Mouse (Mus musculus): ENCODE data around the gene Epor. TPM values are rescaled to one million over a fixed set of nuclear protein-coding genes. Genes with fewer than 3 reads are reported as not detected.

Gene Epor
- 1.1 and 1.4 TPM in 2 replicates for total RNA-seq (2023)

DNA sequence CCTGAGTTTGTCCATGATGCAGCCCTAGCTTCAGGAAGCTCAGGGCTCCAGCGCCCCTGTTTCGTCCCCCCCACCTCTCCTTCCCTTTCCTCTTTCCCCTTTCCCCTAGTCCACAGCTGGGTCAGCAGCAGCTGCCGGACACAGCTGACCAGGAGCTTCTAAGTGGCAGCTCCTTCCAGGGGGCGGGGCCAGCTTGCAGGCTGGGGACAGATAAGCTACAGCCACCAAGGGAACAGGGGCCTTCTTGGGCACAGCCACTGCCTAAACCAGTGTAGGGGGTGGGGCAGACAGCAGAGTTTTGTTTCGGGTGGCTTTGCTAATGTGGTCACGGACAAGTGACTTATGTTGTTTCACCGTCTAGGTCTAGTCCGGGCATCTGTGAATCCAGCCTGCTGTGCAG, at the start of gene Epor:
TSS of gene Epor (minus strand) at position 90 of the 400 bp plus-strand sequence.

DNA sequence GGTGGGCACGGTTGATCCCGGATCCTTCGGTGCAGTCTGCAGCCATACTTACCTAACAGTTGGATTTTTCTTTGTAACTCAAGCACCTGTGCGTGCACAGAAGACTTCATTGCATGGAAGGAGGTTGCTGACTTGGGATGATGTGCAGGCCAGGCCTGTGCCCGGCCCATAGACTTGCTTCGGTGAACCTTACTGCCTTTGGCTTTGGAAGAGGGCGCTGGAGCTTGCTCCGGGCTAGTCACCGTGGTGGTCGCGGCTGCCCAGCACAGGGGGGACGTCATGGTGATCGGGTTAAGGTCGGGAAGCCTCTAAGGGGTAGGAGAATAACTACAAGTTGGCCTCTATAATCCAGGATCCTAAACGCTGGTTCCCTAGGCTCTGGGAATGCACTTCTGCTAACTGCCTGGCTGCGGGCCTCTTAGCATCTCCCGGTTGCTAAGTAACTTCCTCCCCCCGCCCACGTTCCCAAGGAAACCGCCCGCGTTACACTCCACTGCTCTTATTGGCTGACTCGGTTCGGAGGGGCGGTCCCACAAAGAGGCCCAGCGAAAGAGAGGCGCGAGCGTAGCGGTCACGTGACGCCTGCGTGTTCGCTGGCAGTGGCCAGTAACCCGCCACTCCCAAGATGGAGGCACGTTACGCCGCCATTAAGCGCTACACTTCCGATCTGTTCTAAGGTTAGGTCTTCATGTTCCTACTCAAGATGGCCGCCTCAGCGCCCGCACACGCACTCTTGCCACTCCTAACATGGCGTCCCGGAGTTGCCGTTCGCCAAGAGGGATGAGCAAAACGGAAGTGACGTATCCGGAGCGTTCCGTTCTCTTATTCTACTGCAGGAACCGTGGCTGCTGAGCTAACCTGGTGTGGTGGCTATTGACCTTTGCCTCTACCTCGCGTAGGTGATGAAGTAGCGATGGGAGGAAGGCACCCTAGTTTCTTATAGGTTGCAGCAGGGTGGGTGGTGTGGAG, 39.2 kb upstream of the Epor start, which contains the start of the genes Ccdc151 and Prkcsh:
TSS of gene Ccdc151 (minus strand) at position 441 of the 969 bp plus-strand sequence.
TSS of gene Prkcsh (plus strand) at position 613 of the 969 bp plus-strand sequence.

DNA sequence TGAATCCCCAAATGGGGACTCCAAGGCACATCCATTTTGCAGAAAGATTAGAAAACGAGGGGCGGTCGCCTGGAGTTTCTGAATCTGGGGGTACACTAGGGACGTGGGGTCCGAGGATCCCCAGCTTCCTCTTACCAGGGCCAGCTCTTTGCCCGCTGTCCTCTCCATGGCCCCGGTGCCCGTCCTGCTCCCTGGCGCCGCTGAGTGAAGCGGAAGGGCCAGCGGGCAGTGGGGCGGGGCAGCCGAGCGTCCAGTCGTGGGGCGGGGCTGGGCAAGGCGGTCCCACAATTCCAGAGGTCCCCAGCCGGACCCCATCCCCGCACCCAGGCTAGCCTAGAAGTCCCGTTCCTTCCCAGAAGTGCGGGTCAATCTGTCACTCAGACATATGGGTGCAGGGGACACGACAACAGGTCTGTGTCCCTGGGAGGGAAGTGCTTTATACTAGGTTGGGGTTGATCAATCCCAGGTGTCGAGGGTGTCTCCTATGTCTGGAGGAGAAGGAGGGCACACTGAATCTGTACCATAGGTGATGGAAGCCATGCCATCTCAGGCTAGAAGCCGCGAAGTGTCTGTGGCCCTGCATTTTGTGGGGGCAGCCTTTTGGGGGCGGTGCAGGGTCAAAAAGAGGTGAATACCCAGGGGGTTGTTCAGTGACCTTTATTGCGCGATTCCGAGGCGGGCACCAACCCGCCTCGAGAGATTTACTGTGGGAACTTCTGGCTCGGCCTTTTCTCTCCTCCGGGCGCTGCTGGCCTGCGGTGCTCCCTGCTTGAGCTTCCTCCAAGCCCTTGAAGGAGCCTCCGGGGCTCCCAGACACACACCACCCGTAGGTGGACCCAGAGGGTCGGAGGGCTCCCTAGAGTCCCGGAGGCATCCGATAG, 26.2 kb upstream of the Epor start, which contains the start of gene Rgl3:
TSS of gene Rgl3 (minus strand) at position 217 of the 881 bp plus-strand sequence.

DNA sequence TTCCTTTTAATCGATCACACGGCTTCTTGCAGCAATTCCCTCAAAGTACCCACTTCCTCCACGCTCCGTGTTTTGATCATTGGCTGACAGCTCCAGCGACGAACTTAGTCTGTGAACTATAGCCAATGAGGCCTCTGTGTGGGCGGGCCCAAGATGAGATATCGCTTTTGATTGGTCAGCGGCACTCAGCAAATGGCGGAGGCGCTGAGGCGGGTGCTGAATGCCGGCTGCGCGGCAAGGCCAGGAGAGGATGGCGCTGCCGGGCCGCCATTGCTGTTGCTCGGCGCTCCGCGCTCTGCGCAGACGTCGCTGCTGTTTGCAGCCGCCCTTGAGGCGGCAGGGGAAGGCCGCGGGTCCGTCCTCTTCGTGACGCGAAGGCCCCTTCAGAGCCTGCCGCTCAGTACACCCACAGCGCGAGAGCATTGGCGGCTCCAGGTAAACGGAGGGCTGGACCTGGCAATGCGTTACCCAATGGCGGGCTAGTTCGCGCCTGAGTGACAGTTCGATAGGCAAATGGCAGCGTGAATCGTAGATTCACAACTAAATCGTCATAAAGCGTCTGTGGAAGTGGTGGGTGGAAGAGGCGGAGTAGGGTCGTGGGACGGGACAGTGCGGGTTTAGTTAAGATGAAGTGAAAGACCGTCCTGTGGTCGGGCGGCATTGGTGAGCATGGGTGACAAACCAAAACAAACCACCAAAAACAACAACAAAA, 7.6 kb downstream of the Epor start, which contains the start of gene Swsap1:
TSS of gene Swsap1 (plus strand) at position 186 of the 712 bp plus-strand sequence.

DNA sequence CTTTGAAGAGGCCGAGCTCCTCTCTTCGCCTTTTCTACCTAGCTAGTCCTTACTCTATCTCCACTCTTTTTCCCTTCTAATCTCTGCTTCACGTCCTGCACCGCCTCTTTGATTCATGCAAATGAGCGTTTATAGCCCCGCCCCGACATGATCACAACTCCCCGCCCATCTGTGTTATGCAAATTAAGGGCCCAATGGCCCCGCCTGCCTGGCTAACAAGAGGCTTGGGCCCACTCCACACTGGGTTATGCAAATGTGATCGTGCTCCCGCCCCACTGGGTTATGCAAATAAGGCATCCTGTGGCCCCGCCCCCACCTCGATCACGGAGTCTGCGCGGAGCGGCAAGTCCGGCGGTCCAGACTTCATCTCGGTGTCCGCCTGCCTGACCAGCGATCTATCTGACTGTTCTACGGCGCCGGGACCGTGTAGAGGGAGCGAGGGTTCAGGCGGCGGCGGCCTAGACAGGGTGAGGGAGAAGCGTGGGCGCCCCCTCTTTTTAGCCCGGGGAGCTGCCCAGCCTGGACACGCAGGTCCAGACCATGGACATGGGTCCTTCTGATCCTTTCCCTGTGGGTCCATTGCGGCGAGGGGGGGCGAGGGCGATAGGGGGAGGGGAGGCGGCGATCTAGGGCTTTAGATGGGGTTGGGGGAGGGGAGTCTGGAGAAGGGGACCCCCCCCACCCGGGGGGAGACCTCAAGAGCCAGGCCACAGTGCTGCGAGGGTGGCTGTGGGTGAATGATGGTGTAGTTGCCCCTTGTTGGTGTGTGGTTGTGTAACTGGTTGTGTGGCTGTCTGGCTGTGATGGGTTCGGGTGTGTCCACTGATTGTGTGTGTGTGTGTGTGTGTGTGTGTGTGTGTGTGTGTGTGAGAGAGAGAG, 26.4 kb downstream of the Epor start, which contains the start of gene Plppr2:
TSS of gene Plppr2 (plus strand) at position 342 of the 879 bp plus-strand sequence.

DNA sequence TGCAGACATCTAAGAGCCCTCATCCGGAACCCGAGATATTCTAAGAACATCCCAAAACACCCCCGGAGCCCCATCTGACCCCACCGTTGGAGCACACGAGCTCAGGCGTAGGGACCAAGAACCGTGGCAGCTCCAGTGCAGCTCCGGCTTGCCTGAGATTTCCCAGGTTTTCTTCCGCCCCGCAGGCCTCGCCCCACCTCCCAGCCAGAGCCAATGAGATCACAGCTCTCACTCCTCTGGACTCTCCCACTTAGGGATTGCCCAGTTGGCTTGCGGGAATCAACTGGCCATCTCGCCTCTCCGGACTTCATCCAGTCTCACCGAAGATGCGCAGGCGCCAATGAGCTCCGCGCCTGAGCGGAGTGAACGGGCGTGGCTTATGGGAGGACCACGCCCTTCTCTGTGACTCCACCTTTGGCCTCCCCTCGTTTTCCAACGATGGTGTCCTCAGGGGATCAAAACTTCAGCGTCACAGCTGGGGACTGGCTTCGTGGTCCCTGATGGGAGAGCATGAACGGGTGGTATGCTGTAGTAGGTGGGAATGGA, 36.0 kb downstream of the Epor start, which contains the start of the genes Ccdc159 and Tmem205:
TSS of gene Ccdc159 (plus strand) at position 264 of the 546 bp plus-strand sequence.
TSS of gene Tmem205 (minus strand) at position 349 of the 546 bp plus-strand sequence.

DNA sequence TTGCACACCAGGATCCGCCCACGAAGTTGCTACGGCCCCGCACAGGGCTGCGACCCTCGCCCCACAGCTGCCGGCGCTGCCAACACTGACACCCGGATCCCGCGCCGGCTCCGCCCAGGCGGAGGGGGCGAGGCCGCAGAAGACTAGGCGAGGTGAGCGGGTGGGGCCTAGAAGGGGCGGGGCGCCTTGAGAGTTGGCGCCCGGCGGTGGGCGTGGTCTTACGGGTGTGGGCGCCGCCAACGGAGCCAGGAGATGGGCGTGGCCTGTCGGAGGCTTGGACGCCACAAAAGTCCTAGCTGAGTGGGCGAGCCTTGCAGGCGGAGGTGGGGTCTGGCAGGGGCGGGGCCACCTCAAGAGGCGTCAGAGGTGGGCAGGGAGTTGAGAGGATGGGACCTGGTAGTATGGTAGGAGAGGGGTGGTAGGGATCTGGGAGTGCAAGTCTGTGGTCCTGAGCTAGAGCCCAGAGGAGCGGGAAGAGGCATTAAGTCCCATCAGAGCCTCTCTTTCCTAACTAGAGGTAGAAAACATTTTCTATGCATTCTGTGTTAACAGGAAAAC, 45.2 kb downstream of the Epor start, which contains the start of gene Rab3d:
TSS of gene Rab3d (minus strand) at position 158 of the 558 bp plus-strand sequence.

Other genes with a start within 250 kb of the Epor start
- 79.0 and 91.2 TPM in 2 replicates for gene Ldlr, start 240.0 kb downstream of the Epor start, total RNA-seq (2023)
- gene Spc24, start 203.2 kb downstream of the Epor start, total RNA-seq (2023): 25.6 and 32.9 TPM in 2 replicates
- 0.63 and 0.79 TPM in 2 replicates for gene Kank2, start 164.8 kb downstream of the Epor start, total RNA-seq (2023)
- gene Angptl8, start 128.0 kb downstream of the Epor start, total RNA-seq (2023): not detected in 2 replicates
- 1.6 and 4.7 TPM in 2 replicates for gene Dock6, start 110.9 kb downstream of the Epor start, total RNA-seq (2023)
- gene Rab3d, start 45.3 kb downstream of the Epor start, total RNA-seq (2023): 166 and 181 TPM in 2 replicates
- 0.95 TPM in 2 replicates for gene Ccdc159, start 36.0 kb downstream of the Epor start, total RNA-seq (2023)
- gene Tmem205, start 36.0 kb downstream of the Epor start, total RNA-seq (2023): 16.4 and 21.5 TPM in 2 replicates
- gene Plppr2, start 26.5 kb downstream of the Epor start, total RNA-seq (2023): 0.85 and 1.7 TPM in 2 replicates
- gene Swsap1, start 7.8 kb downstream of the Epor start, total RNA-seq (2023): 2.9 and 3.6 TPM in 2 replicates
- gene Rgl3, start 25.9 kb upstream of the Epor start, total RNA-seq (2023): 0.19 TPM in 1 of 2 replicates, not detected in the other
- not detected in 2 replicates for gene Ccdc151, start 39.1 kb upstream of the Epor start, total RNA-seq (2023)
- gene Prkcsh, start 39.3 kb upstream of the Epor start, total RNA-seq (2023): 46.3 and 55.6 TPM in 2 replicates
- gene Elavl3, start 88.5 kb upstream of the Epor start, total RNA-seq (2023): not detected in 2 replicates
- gene Gm49318, start 107.8 kb upstream of the Epor start, total RNA-seq (2023): not detected in 2 replicates
- 6.9 and 11.7 TPM in 2 replicates for gene Zfp653, start 107.9 kb upstream of the Epor start, total RNA-seq (2023)
- gene Ecsit, start 121.9 kb upstream of the Epor start, total RNA-seq (2023): 5.1 and 5.8 TPM in 2 replicates
- gene Cnn1, start 135.7 kb upstream of the Epor start, total RNA-seq (2023): not detected in 2 replicates
- gene Elof1, start 153.7 kb upstream of the Epor start, total RNA-seq (2023): 34.3 and 40.5 TPM in 2 replicates
- gene Acp5, start 172.2 kb upstream of the Epor start, total RNA-seq (2023): 15.8 and 15.9 TPM in 2 replicates
- gene Pigyl, start 193.3 kb upstream of the Epor start, total RNA-seq (2023): 17.4 and 23.4 TPM in 2 replicates
- not detected in 2 replicates for gene Zfp872, start 224.6 kb upstream of the Epor start, total RNA-seq (2023)